Mouse (Mus musculus): Measurements from ENCODE around the gene Nek7.

Gene Nek7

DNA sequence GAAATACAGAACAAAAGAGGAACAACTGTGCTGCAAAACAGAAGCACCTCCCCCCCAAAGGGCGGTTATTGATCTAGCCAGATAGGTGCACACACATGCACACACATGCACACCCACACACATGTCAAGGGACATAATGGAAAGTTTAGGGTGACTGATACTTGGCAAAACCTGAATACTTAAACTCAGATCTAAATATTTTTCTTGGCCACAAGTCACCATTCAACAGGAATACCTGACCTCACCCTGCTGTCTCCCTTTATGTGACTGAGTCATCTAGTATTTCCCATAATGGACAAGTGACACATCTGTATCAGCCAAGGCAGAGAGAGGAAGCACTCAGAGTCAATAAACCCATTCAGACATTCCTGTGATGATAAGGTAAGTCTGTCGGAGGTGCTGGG, 48.9 kb downstream of the Nek7 start:
- no peak for DNase-seq (ENCODE audit: low spot score in 2 of 2)

DNA sequence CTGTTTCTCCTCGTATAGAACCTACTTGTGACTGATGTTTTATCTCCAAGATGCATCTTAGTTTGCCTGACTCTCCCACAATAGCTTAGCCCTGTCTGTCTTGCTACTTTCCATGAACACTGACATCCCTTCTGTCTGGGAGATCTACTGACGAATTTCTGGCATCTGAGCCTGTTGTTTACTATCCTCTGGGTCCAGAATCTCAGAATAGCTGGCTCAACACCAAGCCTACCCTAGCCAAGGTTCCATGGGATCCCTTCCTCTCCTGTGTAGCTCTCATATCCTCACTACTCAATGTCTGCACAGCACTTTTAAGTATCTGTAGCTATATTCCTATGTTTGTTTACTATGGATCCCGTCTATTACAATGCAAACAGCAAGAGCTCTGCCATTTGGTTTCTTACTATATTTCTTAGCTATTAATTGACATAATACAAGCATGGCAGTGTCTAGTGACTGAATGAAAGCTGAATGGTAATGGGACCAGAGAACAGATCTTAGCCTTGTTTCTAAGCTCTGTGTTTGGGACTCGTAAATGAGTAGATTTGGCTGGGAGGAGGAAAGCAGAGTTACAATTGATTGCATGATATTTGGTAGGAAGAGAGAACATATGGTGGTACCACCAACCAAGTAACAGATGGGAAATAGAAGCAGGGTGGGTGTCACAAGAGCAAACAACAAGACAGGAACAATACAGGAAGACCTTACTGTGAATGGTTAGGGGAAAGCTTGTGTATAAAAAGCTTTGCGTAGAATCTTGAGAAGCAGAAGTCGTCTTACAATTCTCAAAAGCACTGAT, 51.3 kb downstream of the Nek7 start:
- DNase-seq (ENCODE audit: low spot score in 2 of 2), result no peak

DNA sequence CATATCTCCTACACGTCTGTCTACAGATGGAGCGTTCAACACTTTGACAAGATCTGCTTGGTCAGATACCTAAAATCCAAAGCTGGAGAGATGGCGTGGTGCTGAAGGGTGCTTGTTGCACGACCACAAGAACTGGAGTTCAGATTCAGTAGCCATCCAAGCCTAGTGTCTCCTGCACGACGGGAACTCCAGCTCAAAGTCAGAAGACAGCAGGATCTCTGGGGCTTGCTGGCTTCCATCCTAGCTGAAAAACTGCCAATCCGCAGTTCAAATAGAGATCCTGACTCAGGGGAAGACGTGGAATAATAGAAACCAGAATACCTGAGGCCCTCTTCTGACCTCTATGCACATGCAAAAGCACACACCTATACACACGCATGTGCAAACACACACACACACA, 52.0 kb downstream of the Nek7 start:
- DNase-seq (ENCODE audit: low spot score in 2 of 2), result no peak

DNA sequence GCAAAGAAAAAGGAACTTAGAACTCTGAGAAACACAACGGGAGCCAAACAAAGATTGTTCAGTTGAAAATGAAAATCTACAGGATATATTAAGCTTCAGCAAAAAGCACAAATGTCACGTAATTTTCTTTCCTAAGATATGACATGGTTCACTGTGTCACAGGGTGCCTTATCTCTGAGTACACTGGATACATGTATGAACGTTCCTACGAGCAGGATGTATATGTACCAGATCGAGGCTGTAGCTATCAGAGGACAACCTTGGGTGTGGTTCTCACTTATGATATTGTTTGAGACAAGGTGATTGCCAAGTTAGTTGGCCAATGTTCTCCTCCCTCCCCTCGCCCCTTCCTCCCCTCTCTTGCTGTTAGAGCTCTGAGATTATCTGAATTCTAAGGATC, 55.3 kb downstream of the Nek7 start:
- DNase-seq (ENCODE audit: low spot score in 2 of 2), result no peak

DNA sequence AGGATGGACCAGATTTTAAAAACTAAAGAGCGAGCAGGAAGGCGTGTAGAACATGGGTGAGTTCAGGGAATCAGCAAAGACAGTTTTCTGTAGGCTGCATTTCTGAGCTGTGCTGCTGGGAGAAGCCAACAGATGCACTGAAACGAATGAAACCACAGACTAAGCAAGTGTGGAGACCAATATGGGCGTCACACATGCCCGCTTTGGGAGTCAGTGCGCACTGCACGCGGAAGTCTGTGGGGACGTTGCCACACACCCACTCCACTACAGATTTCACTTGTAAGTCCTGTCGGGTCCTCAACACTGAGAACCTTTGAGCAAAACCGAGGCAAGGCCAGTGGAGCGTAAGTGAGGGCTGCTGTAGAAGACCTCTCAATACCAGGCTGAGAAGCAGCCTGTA, 59.2 kb downstream of the Nek7 start:
- peak; percentile 20 to 26 for DNase-seq (ENCODE audit: low spot score in 2 of 2)

DNA sequence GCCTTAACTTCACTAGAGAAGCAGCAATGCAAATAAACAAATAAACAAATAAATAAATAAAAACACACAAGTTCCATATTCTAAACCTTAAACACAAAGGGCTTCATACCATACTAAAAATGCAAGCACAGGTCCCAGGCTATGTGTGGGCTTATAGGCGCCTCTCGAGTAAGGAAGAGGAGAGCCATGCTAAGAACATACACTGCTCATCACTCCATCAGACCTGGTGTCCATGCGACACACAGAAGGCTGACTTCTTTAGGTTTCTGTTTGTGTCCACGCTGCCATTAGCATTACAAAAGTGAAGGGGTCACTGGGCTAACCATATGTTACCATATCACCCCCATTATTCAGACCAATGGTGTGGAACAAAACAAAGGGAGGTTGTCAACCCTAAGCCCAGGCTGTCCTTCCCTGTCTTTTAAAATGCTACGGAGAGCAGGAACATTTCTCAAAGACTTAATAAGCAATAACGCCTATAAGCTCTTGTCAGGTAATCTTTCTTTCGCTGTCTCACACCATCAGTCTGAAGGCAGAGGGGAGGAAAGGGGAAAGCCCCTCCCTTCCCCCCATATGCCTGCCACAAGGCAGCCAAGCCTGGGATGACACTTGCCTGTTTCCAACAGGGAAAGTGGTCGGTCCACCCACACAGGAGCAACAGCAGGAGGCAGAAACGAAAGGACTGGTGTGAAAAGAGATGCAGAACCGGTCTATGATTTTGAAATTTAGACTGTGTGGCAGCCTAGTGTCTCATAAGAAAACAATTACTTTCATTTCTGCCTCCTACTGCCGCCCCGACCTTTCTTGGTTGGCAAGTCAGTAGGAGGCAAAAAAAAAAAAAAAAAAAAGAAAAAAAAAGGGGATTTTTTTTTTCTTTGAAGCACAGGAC, 60.5 kb downstream of the Nek7 start:
- no peak for DNase-seq (ENCODE audit: low spot score in 2 of 2)

DNA sequence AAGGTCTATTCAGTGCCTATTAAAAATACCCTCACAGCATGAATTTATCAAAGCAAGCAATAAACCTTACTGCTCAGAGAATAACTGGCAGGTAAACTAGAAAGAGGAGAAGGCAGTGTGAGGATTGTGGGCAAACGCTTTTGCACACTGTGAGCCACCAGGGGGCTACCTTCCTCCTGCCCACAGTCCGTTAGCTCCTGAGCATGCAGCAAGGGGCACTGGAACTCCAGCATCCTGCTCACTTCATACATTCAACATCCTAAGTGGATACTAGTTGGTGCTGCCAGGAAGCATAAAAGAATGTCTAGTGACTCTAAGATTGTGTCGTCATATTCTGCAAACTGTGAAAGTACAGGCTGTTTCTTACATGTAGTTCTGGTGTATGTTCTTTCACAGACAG, 61.6 kb downstream of the Nek7 start:
- no peak for DNase-seq (ENCODE audit: low spot score in 2 of 2)

DNA sequence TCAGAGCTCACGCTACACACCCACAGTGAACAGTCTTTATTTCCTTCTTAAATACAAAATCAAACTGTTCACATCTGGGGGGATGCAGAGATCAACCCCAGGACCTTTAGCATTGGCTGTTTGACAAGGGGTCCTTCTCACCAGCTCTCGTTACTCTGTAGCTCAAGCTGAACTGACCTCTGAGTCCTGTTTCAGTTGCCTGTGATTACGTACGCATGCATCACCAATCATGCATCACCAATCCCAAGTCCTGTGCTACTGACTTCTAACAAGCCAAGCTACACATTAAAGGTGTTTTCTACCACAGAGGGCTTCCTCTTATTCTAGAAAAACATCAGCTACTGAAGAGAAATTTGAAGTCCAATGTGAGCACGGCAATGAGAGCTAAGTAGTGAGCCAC, 65.0 kb downstream of the Nek7 start:
- no peak for DNase-seq (ENCODE audit: low spot score in 2 of 2)

DNA sequence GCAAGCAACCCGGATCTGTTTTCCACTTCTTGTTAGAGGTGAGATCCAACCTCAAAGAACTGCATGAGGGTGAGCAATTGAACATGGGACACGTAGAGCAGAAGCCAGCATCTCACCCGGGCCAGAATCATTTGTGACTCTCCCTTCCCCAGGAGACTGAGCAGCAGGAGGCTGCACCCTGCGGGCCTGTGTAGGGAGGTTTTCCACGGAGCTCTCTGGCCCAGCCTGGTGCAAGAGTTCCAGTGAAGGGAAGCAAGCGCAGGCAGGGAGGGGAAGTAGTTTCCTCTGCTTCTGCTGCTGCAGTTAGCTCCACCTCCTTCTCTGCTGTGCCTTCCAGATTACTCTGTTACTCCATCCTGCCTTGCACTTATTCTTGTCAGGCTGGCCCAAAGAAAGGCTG, 69.8 kb downstream of the Nek7 start:
- DNase-seq (ENCODE audit: low spot score in 2 of 2), result no peak

DNA sequence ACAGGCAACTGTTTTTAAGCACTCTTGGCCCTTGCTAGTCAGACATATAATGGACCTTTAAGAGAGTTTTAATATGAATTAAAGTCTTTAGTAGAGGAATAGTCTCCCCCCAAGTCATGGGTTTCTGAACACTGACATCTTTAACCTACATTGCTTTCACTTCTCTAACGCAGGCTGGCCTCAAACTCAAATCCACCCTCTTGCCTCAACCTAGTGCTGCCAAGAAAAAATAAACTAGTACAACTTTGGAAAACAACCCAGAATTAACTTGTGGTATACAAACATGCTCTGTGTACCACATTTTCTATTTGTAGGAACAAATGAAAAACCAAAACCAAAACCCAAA, 77.8 kb downstream of the Nek7 start:
- DNase-seq (ENCODE audit: low spot score in 2 of 2), result no peak

DNA sequence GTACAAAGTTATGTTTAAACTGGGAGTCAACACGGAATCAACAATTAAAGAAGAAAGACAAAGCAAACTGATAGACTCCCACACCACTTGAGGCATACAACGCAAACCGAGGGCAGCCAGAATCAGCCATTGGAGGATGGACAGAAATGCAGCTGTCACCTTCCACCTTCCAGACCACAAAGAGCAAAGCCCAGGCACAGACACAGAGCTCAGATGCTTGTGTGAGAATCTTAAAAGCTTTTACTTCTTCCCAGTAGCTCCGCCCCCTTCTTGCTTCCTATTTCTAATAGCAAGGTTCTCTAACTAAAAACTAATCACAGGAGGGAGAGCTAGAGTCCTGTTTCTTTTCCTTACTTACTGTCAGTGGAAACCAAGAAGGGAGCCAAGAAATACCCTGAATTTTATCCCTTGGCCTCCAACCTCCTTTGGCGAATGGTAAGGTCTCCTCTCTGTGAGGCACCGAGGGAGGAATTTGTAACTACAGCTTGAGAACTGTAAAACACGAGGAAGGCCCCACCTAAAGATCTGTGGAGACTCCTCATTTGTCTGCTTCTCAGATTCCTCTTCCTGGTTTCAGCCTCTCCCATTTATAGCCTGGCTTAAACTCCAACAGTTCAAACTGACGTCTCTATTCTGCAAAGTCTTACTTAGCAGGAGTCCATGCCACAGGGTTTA, 78.3 kb downstream of the Nek7 start:
- DNase-seq (ENCODE audit: low spot score in 2 of 2), result no peak

DNA sequence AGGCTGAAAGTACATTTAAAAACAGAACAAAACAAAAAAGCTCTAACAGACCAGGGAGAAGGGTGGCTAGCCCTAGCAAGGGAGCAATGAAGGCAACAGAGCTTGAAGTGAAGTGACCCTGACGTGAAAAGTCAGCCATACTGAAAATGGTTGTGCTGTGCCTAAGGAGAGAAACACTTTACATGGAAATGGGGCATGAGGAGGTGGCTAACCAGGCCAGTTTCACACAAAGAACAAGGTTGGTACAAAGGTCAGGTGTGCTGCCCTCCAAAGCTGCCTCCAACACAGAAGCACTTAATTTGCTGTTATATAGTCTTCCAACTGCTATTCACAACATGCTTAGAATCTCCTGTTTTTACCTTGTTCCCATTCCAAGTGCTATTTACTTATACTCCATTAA, 80.2 kb downstream of the Nek7 start:
- no peak for DNase-seq (ENCODE audit: low spot score in 2 of 2)

DNA sequence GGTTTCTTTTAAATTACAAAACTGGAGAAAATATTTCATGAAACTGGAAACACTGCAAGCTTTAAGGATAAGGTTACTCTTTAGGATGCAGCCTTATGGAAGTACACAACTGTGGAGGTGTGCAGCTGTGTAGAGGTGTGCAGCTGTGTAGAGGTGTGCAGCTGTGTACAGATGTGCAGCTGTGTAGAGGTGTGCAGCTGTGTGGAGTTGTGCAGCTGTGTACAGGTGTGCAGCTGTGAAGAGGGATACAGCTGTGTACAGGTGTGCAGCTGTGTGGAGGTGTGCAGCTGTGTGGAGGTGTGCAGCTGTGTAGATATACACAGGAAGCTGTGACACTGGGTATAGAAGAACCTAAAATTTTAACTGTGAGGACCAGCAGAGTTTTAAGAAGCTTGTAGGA, 81.7 kb downstream of the Nek7 start:
- DNase-seq (ENCODE audit: low spot score in 2 of 2), result no peak

DNA sequence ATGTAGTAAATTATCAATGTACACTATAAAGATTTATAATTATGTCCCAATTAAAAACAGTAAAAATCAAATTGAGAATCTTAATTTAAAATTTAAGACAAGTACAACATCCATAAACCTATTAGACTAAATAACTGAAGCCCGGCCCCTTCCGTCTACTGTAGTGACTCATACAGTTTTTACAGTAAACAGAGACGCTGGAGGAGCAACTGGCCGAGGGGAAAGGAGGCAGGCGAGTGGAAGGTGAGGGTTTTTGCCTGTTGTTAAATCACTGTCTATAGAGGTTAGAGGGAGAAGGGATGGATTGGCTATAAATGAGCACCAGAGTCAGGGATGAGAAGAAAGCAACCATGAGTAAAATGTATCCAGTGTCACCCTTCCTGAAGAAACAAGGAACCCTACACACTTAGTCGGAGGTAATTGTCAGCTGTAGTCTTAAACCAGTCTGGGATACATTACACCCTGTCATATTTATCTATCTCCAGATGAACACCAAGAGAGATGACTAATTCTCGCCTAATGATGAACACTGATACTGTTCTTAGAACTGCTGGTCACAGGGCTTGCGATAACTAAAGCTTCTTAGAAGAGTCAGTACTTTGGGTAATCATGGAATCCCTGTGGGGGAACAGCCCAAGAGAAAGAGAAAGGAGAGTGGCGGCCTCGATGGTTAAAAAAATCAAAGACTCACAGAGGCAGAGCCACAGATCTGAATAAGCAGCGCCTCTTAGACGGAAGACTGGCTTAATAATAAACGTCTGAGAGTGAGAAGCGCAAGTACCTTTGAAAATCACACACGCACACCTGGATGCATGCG, 84.0 kb downstream of the Nek7 start:
- no peak for DNase-seq (ENCODE audit: low spot score in 2 of 2)

DNA sequence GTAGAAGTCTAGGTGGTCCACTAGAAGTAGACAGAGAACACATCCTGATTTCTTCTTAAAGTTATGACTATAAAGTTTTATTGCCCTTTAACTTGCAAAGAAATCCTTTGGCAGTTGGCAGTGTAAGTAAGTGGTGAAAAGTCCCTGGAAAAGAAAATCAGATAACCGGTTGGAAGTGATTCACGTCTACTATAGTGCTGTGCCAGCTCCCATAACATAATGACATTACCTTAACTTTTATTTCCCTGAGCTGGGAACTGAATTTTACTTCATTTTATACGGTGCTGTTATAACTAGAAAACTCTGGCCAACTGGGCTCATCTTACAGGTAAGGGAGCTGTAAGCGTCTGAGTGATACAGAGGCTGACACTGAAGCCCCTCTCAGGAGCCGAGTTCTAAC, 89.3 kb downstream of the Nek7 start:
- DNase-seq (ENCODE audit: low spot score in 2 of 2), result no peak

DNA sequence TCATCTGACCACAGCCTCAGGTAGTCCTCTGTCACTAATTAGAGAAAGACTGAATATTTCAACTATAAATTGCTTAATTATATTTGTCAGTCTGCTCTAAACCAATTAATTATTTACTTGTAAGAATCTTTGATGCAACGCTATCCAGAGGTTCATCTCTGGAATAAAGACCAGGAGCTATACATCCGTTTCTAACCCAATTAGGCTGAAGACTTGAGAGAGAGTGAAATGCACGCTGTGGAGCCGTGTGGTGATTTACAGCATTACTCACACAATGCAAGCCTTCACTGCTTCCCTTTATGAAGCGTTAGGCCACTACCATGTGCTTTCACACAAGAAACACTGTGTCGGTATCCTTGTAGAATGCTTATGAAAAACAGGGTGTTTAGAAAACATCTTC, 96.0 kb downstream of the Nek7 start:
- no peak for DNase-seq (ENCODE audit: low spot score in 2 of 2)

DNA sequence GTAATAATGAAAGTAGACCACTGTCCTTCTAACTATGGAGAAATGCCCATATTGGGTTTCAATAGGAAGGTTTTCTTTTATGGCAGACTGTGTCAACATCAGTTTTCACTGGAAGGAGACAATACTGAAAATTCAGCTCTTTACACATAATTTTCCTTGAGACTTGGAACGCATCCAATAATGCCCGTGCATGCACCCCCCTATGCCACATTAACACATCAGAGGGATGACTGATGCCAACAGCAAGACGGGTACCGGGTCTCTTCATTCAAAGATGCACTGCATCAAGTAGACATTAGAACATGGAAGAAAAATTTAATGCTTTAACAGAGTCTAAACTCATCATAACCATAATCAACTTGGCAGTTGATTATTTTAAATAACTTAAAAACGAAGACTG, 101.7 kb downstream of the Nek7 start:
- no peak for DNase-seq (ENCODE audit: low spot score in 2 of 2)

DNA sequence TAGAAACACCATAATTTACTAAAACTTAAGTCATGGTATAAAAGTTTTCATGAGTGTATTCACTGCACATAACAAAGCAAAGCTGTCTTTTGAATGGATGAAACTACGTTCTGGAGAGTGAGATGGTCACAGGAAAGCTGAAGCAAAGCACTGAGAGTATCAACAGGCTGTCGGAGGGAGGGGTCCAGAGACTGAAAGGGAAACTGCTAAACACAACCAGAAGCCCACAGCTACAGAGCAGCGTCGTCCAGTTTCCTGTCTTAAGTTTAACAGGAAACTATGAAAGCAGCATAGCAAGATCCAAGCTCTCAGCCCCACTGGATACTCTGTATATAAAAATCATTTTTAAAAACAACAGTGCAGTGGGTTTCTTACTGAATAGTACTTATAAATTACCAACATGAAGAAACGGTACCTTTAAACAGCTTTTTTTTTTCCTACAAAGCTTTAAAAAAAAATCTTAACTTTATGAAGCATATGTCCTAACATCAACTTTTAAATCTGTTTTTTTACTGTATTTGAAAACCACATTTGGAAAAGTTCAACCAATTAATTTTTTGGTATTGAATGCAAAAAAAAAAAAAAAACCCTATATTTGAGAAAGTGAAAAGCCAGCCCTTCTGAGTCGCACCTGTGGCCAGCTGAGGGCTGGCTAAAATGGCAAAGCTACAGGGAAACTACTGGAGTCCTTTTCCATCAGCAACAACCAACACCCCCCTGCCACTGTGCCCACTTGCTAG, 102.4 kb downstream of the Nek7 start:
- DNase-seq (ENCODE audit: low spot score in 2 of 2), result no peak

DNA sequence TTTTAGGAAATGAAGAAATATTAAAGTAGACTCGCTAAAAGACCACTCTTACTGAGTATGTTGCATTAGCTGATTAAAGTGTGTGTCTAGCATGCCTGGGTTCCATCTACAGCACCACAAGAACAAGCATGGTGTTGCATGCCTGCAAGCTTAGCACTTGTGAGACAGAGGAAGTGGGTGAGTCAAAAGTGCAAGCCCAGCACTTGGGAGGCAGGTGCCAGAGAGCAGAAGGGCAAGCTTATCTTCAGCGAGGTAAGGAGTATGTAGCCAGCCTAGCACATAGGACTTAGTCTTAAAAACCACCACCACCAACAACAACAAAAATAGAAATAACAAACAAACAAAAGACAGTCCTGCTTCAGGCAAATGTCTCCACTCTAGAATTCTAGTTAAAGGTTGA, 103.0 kb downstream of the Nek7 start:
- no peak for DNase-seq (ENCODE audit: low spot score in 2 of 2)

DNA sequence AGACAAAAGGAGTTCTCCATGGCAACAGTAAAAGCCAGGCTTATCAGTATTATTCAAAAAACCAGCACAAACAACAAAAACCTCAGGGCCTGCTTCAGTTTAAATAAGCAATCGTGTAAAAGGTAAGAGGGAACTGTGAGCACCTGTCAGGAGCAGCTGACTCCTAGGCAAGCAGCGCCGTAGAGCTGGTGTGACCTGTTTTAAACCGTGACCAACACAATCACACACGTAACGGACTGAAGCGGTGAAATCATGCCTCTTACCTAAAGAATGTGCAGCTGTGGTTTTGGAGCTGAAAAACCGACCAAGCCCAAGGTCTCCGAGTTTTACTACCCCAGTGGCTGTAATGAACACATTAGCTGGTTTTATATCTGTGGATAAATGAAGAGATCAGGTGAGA, 104.6 kb downstream of the Nek7 start:
- DNase-seq (ENCODE audit: low spot score in 2 of 2), result no peak

DNA sequence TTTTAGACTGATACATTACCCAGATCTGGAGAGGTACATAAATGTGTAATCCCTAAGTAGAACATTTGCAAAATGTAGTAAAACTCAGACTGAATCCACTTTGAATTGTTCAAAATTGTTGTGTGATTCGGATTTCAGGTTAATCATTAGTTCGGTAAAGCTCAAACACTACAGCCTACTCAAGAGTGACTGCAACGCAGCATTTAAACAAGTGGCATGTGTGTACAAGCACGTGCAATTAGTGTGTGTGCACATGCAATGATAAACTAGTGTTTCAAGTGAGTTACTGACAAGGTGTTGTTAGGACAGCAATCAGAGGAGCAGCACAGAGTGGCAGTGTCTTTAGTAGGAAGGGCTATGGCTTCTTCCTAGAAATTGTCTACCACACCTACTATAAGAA, 106.0 kb downstream of the Nek7 start:
- no peak for DNase-seq (ENCODE audit: low spot score in 2 of 2)

All from frontal cortex, postnatal 36 days (tissue).